Mouse (Mus musculus) neural tube, embryonic 11.5 days (tissue): ENCODE results near the gene Nudt2. TPM values are rescaled to one million over a fixed set of nuclear protein-coding genes. Genes with fewer than 3 reads are reported as not detected.

Experiments
- ATAC-seq: fragments of 200-750 bp; cut with Nextera tagmentation; 2 replicates; pipeline ENCODE4 v1.8.0; 2017; ENCODE audit warnings: moderate number of reproducible peaks, mild to moderate bottlenecking, moderate TSS enrichment, moderate library complexity; ENCODE audit not compliant: insufficient read depth, low FRiP score, low TSS enrichment
- DNase-seq: peaks from one replicate; pipeline ENCODE4 v3.0.0-alpha.2; 2015; ENCODE audit warnings: low spot score
- H3K27ac ChIP-seq: fragments of 300-500 bp; sonication (generic); 2 replicates; pipeline ENCODE4 v1.5.1; 2014; ENCODE audit warnings: low read depth, mild to moderate bottlenecking, low read length
- H3K27me3 ChIP-seq: fragments of 300-500 bp; sonication (generic); 2 replicates; pipeline ENCODE4 v1.6.1; 2014; ENCODE audit warnings: mild to moderate bottlenecking, low read length, mixed read lengths; ENCODE audit not compliant: control insufficient read depth, insufficient read depth
- H3K36me3 ChIP-seq: fragments of 300-500 bp; sonication (generic); 2 replicates; pipeline ENCODE4 v1.6.1; 2014; ENCODE audit warnings: mild to moderate bottlenecking, low read length, moderate library complexity, mixed read lengths; ENCODE audit not compliant: control insufficient read depth, insufficient read depth
- H3K4me1 ChIP-seq: fragments of 300-500 bp; sonication (generic); 2 replicates; pipeline ENCODE4 v1.6.1; 2014; ENCODE audit warnings: low read length, mixed read lengths; ENCODE audit not compliant: control insufficient read depth, insufficient read depth
- H3K4me2 ChIP-seq: fragments of 300-500 bp; sonication (generic); 2 replicates; pipeline ENCODE4 v1.6.1; 2014; ENCODE audit warnings: low read depth, mild to moderate bottlenecking, moderate library complexity
- H3K4me3 ChIP-seq: fragments of 300-500 bp; sonication (generic); 2 replicates; pipeline ENCODE4 v1.5.1; 2014; ENCODE audit warnings: low read depth, low read length
- H3K9ac ChIP-seq: fragments of 300-500 bp; sonication (generic); 2 replicates; pipeline ENCODE4 v1.6.1; 2014; ENCODE audit warnings: mild to moderate bottlenecking, low read length
- H3K9me3 ChIP-seq: fragments of 300-500 bp; sonication (generic); 2 replicates; pipeline ENCODE4 v1.6.1; 2016; ENCODE audit warnings: low read length; ENCODE audit not compliant: control insufficient read depth
- WGBS: fragments of 180-500 bp; shearing (Covaris S2); extraction: QIAGEN DNeasy Blood & Tissue Kit; methylation state at CpG from one replicate; pipeline ENCODE4 v1.1.7; 2014; 5-methylcytosine and 5-hydroxymethylcytosine counted together
- polyA plus RNA-seq: library from polyadenylated mRNA; unstranded; fragments of >200 nt; fragmentation: Nextera tagmentation; extraction: Ambion mirVana; gene quantifications from 2 replicates; pipeline ENCODE4 v1.2.1, GENCODE M21; 2014

Nudt2 gene
- polyA plus RNA-seq, 1 experiment from 2014 or later, result 57.2 TPM

DNA sequence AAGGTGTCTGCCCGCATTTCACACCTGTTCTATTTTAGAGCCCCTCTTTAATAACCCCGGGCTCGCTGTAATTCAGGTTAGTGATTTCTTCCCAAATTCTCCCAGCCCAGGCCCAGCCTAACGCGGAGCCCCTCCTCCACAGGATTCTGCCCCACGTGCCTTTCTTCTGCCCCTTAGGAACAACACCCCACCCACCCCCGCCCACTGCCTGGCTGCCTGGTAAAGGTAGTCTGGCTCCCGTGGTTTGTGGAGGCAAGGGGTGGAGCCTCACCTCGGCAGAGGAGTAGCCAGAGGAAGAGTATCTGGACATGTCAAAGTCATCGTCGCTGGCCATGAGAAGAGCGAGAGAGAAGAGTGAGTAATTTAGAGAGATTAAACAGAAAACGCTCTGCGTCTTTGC, 55.7 kb downstream of the Nudt2 start:
- DNase-seq (no peak), ATAC-seq (no peak)
- Histone ChIP-seq H3K27me3 (no peaks in the 10 kb centered on the region), H3K4me3 (no peak overlapping the region), H3K4me2 (no peak overlapping the region), H3K9me3 (no peaks in the 10 kb centered on the region), H3K27ac (no peak overlapping the region), H3K36me3 (no peaks in the 10 kb centered on the region), H3K9ac (no peak overlapping the region), H3K4me1 (no peaks in the 10 kb centered on the region)
- WGBS, result 36% methylated on average over 14 of the region's 14 CpGs

DNA sequence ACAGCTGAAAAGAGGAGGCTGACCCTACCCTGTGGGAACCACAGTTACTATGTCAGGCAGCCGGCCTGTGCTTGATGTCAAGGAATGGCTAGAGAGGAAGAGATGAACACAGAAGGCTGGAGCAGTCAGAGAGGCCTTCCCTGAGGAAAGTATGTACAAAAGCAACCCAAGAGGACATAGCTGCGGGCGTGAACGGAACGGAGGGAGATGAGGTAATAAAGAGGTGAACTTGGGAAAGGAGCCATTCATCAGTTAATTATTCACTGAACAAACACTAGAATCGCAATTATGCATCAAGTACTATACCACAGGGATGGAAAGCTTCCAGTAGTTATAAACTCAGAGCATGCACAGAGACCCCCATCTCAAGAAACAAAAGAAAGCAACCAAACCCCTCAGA, 57.2 kb downstream of the Nudt2 start:
- H3K27ac ChIP-seq, result no peak overlapping the region
- WGBS, result 78% methylated on average over 6 of the region's 6 CpGs

DNA sequence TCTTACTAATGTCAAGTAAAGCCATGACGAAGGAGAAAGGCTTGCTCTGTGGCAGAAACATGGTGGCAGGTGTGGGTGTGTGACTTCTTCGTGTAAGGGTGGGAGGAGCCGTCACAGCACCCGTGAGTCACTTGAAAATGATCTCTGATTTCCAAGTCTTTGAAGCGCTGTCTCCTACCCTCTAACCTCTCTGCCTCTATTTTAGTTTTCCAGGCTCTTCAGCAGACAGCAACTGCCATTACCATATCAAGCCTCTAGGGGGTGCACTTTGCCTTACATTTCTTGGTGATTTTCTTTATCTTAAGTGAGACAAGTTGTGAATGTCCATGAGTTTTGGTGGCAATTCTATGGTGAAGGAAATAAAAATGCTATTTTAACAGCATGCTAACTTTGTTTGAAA, 57.8 kb downstream of the Nudt2 start:
- DNase-seq, result peak; percentile 44
- WGBS, result 52% methylated on average over 5 of the region's 5 CpGs

More for the DNA sequence above, 57.2 kb downstream of the Nudt2 start:
- Histone ChIP-seq H3K4me3 (no peak overlapping the region), H3K27me3 (no peaks in the 10 kb centered on the region), H3K9me3 (no peaks in the 10 kb centered on the region), H3K4me2 (no peak overlapping the region), H3K36me3 (no peaks in the 10 kb centered on the region), H3K9ac (no peak overlapping the region), H3K4me1 (peaks cover 9% of the 10 kb centered on the region)
- DNase-seq, result no peak
- ATAC-seq, result no peak

DNA sequence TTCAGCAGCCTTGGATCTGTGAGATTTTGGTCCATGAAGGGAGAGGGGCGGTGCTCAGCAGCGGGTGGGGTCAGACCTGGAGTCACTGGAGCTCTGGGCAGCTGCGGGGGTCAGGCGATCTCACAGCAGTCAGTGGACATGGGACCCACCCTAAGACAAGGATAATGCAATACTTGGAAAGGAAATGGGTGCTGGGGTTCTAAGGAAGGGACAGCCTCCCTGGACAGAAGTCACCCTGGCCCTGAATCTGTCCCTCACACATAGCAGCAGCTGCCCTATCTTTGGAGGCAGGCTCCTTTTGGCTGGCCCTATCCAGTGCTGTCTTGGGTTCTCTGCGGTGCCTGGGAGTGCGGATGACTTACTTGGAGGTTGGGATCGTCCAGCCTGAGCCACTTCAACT, 58.9 kb downstream of the Nudt2 start:
- 80% methylated on average over 7 of the region's 7 CpGs for WGBS
- no peak overlapping the region for H3K9ac ChIP-seq
- no peaks in the 10 kb centered on the region for H3K27me3 ChIP-seq
- ATAC-seq, result no peak
- H3K4me1 ChIP-seq, result peaks cover 24% of the 10 kb centered on the region
- no peak for DNase-seq
- no peak overlapping the region for H3K27ac ChIP-seq
- no peak overlapping the region for H3K4me3 ChIP-seq
- H3K9me3 ChIP-seq, result no peaks in the 10 kb centered on the region
- no peak overlapping the region for H3K4me2 ChIP-seq
- H3K36me3 ChIP-seq, result no peaks in the 10 kb centered on the region

More for the DNA sequence above, 57.8 kb downstream of the Nudt2 start:
- no peak overlapping the region for H3K27ac ChIP-seq
- H3K36me3 ChIP-seq, result no peaks in the 10 kb centered on the region
- H3K4me1 ChIP-seq, result peaks cover 13% of the 10 kb centered on the region
- no peak overlapping the region for H3K9ac ChIP-seq
- no peaks in the 10 kb centered on the region for H3K27me3 ChIP-seq
- no peaks in the 10 kb centered on the region for H3K9me3 ChIP-seq
- ATAC-seq, result no peak
- no peak overlapping the region for H3K4me3 ChIP-seq
- H3K4me2 ChIP-seq, result no peak overlapping the region

DNA sequence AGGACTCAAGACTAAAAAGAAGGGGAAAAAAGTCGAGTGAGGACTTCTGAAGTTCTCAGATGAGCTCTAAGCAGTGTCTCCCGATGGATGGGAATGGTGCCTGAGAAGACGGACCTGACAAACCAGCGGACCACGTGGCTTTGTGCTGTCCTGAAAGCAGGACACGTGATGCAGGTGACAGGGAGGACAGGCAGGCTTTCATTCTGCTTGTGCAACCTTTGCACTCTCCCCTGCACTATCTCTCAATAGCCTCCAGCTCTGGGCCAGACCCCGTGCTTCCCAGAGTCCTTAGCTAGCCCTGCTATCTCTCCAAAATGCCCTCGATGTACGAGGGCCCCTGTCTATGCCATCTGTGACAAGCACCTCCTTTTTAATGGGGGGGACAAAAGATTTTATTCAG, 59.9 kb downstream of the Nudt2 start:
- H3K4me1 ChIP-seq, result peaks cover 27% of the 10 kb centered on the region
- ATAC-seq, result no peak
- no peaks in the 10 kb centered on the region for H3K36me3 ChIP-seq
- DNase-seq, result no peak
- no peak overlapping the region for H3K9ac ChIP-seq
- H3K4me2 ChIP-seq, result no peak overlapping the region
- no peak overlapping the region for H3K27ac ChIP-seq
- no peak overlapping the region for H3K4me3 ChIP-seq
- H3K27me3 ChIP-seq, result no peaks in the 10 kb centered on the region
- 82% methylated on average over 9 of the region's 9 CpGs for WGBS
- no peaks in the 10 kb centered on the region for H3K9me3 ChIP-seq

DNA sequence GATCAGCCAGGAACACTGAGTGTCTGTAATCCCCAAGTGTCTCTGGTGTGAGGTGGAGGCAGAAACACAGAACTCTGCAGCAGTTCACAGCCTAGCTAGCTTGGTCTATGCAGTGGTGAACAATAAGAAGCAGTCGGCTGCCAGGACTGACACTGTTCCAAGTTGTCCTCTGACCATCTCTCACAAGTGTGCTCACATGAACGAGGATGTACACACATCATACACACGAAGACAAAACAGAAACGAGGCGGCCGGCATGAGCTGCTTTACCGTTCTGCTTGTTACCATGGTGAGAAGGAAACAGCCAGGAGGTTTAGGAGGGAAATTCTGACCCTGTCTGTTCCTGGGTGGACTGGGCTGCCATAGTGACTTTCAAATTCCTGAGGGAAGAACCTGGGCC, 61.6 kb downstream of the Nudt2 start:
- ATAC-seq, result no peak
- no peaks in the 10 kb centered on the region for H3K27me3 ChIP-seq
- H3K27ac ChIP-seq, result no peak overlapping the region
- peaks cover 30% of the 10 kb centered on the region for H3K4me1 ChIP-seq
- no peaks in the 10 kb centered on the region for H3K36me3 ChIP-seq
- DNase-seq, result peak; percentile 25
- no peak overlapping the region for H3K4me3 ChIP-seq
- H3K9ac ChIP-seq, result 0 out of 2 replicates have a peak overlapping the region, but pooled peaks have one; percentile 39
- H3K4me2 ChIP-seq, result no peak overlapping the region
- H3K9me3 ChIP-seq, result no peaks in the 10 kb centered on the region
- WGBS, result 44% methylated on average over 7 of the region's 7 CpGs

DNA sequence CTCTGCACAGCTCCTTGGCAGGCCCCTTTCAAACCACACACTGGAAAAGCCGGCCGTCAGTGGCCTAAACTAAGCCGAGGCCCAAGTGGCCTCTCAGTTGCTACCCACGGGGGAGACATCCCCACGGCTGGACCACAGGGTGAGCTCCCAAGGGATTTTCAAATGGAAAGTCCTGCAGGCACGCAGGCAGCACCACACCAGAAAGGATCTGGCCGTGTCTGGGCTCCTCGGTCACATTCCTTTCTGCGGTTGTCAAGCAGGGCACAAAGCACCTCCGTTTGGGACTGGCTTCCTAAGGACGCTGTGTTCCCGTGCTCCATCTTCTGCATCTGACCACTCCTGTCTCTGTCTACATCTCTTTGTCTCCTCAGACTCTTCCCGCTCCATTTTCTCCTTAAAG, 62.1 kb downstream of the Nudt2 start:
- Histone ChIP-seq H3K4me1 (peaks cover 31% of the 10 kb centered on the region), H3K27me3 (no peaks in the 10 kb centered on the region), H3K9me3 (no peaks in the 10 kb centered on the region), H3K4me3 (no peak overlapping the region), H3K4me2 (no peak overlapping the region), H3K36me3 (no peaks in the 10 kb centered on the region), H3K27ac (no peak overlapping the region), H3K9ac (peak overlapping the region; percentile 39; the same call in 1 of the 2 replicates)
- 20% methylated on average over 13 of the region's 13 CpGs for WGBS
- DNase-seq (peak; percentile 54), ATAC-seq (no peak)

DNA sequence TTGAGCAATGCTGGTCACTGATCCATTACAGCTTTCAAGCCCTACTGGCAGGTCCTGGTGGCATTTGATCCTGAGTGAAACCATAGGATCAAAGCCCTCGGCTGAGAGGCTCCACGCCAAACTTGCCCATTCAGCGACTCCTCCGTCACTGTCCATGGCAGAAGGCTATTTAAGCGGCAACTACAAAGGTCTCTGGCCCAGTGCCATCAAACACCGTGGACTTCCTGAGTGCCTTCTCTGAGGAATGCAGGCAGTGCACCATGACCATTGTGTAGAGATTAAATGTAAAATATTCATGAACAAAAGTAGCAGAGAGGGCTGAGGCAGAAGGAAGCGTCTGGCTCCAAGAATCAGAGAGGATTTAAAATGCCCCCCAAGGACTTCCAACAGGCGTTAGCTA, 63.0 kb downstream of the Nudt2 start:
- peaks cover 31% of the 10 kb centered on the region for H3K4me1 ChIP-seq
- no peak overlapping the region for H3K4me3 ChIP-seq
- no peaks in the 10 kb centered on the region for H3K9me3 ChIP-seq
- DNase-seq (no peak), ATAC-seq (no peak)
- WGBS, result 20% methylated on average over 8 of the region's 8 CpGs
- no peak overlapping the region for H3K27ac ChIP-seq
- no peaks in the 10 kb centered on the region for H3K36me3 ChIP-seq
- no peak overlapping the region for H3K9ac ChIP-seq
- H3K27me3 ChIP-seq, result no peaks in the 10 kb centered on the region
- H3K4me2 ChIP-seq, result no peak overlapping the region
